Mouse (Mus musculus) hindbrain, embryonic 10.5 days (tissue): ENCODE measurements around the gene Lrch2. TPM values are rescaled to one million over a fixed set of nuclear protein-coding genes. Genes with fewer than 3 reads are reported as not detected.

Experiments
- polyA plus RNA-seq: library from polyadenylated mRNA; unstranded; fragments of >200 nt; fragmentation: Nextera tagmentation; extraction: Ambion mirVana; gene quantifications from 2 replicates; pipeline ENCODE4 v1.2.1, GENCODE M21; 2016

Lrch2 gene
- polyA plus RNA-seq, 1 experiment from 2014 or later, result 3.5 TPM

Other genes starting within 250 kb of the Lrch2 start
- 0.14 TPM in 1 of 2 replicates, not detected in the other for gene Il13ra2, start 124.9 kb downstream of the Lrch2 start, polyA plus RNA-seq
- gene Vmn1r239-ps, start 100.4 kb downstream of the Lrch2 start, polyA plus RNA-seq, result not detected in 2 replicates
- not detected in 2 replicates for gene Gm15128, start 211.9 kb upstream of the Lrch2 start, polyA plus RNA-seq